Mouse (Mus musculus): ENCODE measurements at regions not wholly inside any gene's neighbourhood (a gene's known extent, or its start where the extent isn't known, plus 50 kb on each side); places are given as distances from the start of the nearest gene placed in this dataset.

DNA sequence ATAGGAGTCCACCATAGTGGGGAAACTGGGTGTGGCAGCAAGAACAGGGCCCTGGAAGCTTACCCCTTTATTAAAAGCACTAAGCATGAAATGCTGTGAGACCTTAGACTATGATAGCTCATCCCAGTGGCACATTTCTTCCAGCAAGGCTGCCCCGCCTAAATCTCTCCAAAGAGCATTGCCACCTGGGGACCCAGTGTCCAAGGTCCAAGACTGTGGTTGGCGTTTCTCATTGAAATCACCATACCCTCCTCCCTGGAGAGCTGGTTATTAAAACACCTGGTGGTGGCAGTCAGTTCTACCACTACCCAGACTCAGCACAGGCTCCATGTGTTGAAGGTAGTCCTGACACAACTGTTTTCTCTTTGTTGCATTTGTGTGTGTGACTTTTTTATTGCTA is 78.9 kb upstream of the Stt3b start:
- Histone ChIP-seq H3K36me3 (no peaks in the 10 kb centered on the region), H3K27ac (no peak overlapping the region), H3K4me2 (no peak overlapping the region), H3K4me3 (no peak overlapping the region), H3K9me3 (no peaks in the 10 kb centered on the region), H3K9ac (no peak overlapping the region), H3K27me3 (no peaks in the 10 kb centered on the region), H3K4me1 (peaks cover 14% of the 10 kb centered on the region)
- no peak for ATAC-seq (ENCODE audit: borderline replicate concordance, extremely low read depth, low FRiP score, low TSS enrichment)
- WGBS, result 98% methylated on average over 2 of the region's 2 CpGs

DNA sequence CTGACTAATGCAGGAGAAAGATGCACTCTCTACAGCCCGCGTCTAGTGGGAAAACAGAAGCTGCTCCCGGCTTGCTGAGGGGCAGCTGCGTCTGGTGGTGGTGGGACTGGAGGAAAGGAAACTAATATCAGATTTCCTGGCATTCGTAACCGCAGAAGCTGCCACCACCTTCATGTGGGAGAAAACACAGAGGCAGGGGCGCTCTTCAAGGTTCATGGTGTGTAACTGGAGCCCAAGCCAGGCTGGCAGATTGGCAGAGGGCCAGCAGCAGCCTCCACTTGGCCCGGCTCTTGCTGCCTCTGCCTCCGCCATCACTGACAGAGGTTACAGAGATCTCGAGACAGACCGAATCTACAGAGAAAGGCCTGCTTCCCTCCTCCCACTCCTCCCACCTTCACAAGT is 80.7 kb upstream of the Stt3b start:
- 0 out of 2 replicates have a peak overlapping the region, but pooled peaks have one; percentile 1 for H3K9ac ChIP-seq

DNA sequence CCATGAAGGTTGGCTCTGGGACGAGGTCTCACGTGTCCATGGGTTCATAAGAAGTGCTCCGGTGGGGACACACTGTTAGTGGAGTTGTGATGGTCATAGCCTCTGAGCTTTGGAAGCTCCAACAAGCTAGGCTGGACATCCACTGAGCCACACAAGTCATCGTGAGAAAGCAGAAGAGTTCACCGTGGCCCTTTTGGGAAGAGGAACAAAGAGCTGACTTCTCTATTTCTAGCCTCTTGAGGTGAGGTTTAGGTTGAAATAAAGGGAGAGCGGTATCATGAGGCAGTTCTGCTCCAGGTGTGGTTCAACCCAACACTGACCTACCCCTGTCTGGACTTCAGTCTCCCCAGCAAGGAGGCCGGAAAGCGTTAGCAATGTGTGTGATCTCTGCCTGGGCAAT is 85.3 kb upstream of the Stt3b start:
- H3K4me1 ChIP-seq, result peaks cover 12% of the 10 kb centered on the region
- no peak overlapping the region for H3K27ac ChIP-seq
- H3K4me3 ChIP-seq, result no peak overlapping the region
- no peaks in the 10 kb centered on the region for H3K27me3 ChIP-seq
- no peak overlapping the region for H3K4me2 ChIP-seq
- ATAC-seq (ENCODE audit: borderline replicate concordance, extremely low read depth, low FRiP score, low TSS enrichment), result no peak
- WGBS, result 93% methylated on average over 8 of the region's 8 CpGs
- H3K36me3 ChIP-seq, result no peaks in the 10 kb centered on the region
- no peaks in the 10 kb centered on the region for H3K9me3 ChIP-seq
- H3K9ac ChIP-seq, result no peak overlapping the region

More for the DNA sequence above, 80.7 kb upstream of the Stt3b start:
- peak overlapping the region; percentile 50 for H3K4me2 ChIP-seq
- H3K27me3 ChIP-seq, result no peaks in the 10 kb centered on the region
- under 1% methylated on average over 11 of the region's 11 CpGs for WGBS
- peak overlapping the region; percentile 11 for H3K4me3 ChIP-seq
- peak overlapping the region; percentile 16; the same call in 1 of the 2 replicates for H3K27ac ChIP-seq
- peaks cover 14% of the 10 kb centered on the region for H3K4me1 ChIP-seq
- no peaks in the 10 kb centered on the region for H3K9me3 ChIP-seq
- ATAC-seq (ENCODE audit: borderline replicate concordance, extremely low read depth, low FRiP score, low TSS enrichment), result peak; percentile 64; the same call in 1 of the 2 replicates
- no peaks in the 10 kb centered on the region for H3K36me3 ChIP-seq

DNA sequence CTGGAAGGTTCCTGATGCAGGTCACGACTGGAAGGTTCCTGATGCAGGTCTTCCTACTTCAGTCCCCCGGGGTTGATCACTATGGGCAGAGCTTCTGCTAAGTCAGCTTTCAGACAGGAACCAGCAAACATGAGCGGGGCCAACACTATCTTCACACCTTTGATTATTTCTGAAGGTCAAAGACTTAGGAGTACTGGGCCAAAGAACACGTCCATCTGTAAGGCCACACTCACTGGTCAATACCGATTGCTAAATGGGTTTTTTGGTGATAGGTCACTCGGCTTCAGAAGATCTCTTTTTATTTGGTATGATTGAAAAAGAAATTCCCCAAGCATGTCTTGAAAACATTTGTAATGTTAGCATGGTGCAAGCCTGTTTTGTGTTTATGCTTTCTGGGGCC is 90.2 kb upstream of the Stt3b start:
- 82% methylated on average over 6 of the region's 6 CpGs for WGBS
- no peak for ATAC-seq (ENCODE audit: borderline replicate concordance, extremely low read depth, low FRiP score, low TSS enrichment)
- no peaks in the 10 kb centered on the region for H3K27me3 ChIP-seq

DNA sequence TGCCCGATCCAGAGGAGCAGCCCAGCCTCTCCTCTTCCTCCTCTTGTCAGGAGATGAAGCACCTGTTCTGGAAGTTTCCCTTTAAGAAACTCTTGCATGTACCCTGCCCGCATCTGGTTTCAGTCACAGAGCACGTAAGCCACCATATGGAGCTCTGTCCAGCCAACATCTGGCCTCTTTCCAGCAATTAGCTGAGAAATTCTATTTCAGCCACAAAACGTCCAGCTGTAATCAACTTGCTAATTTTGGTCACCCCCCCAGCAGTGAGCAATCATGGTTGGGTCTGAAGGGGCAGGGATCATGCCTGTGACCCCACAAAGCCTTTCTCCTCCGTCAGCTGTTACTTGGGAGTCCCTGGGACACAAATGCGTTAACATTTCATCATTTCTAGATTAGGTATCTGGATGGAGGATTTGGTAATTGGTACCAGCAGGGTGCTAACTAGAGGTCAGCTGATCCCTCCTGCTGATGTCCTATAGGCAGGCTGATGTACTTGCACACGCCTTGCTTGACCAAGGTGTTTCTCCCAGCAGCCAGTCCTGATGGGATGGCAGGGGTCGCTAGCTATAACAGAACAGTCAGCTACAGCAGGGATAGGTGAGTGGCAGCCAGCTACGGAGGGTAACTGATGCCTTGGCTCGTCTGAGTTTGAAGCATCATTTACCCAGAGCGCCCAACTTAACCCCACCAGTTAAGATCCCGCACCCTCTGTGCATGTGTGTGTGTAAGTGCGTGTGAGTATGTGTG is 91.4 kb upstream of the Stt3b start:
- 64% methylated on average over 13 of the region's 13 CpGs for WGBS
- ATAC-seq (ENCODE audit: borderline replicate concordance, extremely low read depth, low FRiP score, low TSS enrichment), result peak; percentile 79; the same call in 1 of the 2 replicates
- Histone ChIP-seq H3K4me1 (no peaks in the 10 kb centered on the region), H3K27ac (no peak overlapping the region), H3K27me3 (no peaks in the 10 kb centered on the region), H3K9me3 (no peaks in the 10 kb centered on the region), H3K36me3 (no peaks in the 10 kb centered on the region), H3K9ac (no peak overlapping the region), H3K4me3 (no peak overlapping the region), H3K4me2 (no peak overlapping the region)

More for the DNA sequence above, 90.2 kb upstream of the Stt3b start:
- Histone ChIP-seq H3K36me3 (no peaks in the 10 kb centered on the region), H3K9me3 (no peaks in the 10 kb centered on the region), H3K4me2 (no peak overlapping the region), H3K27ac (no peak overlapping the region), H3K4me3 (no peak overlapping the region), H3K4me1 (no peaks in the 10 kb centered on the region), H3K9ac (no peak overlapping the region)

DNA sequence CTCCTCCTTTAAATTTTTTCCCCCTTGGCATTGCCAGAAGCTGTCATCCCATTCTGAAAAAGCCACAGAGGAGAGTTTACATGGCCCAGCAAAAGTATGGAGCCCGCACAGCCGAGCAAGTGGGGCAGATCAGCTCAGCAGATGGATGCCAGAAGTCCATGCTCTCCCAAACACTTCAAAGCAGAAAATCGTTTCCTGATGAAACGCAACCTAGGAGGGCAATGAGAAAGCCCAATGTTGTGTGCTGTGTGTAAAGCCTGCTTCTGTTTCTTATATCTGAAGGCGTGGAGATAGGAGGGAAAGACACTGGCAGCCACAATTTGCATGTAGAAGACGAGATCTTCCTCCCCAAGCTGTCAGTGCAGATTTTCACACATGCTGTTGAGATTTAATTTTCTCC is 92.4 kb upstream of the Stt3b start:
- Histone ChIP-seq H3K36me3 (no peaks in the 10 kb centered on the region), H3K27ac (no peak overlapping the region), H3K9me3 (no peaks in the 10 kb centered on the region), H3K9ac (no peak overlapping the region), H3K4me2 (no peak overlapping the region), H3K4me1 (no peaks in the 10 kb centered on the region), H3K27me3 (no peaks in the 10 kb centered on the region), H3K4me3 (no peak overlapping the region)
- ATAC-seq (ENCODE audit: borderline replicate concordance, extremely low read depth, low FRiP score, low TSS enrichment), result no peak
- WGBS, result 71% methylated on average over 6 of the region's 6 CpGs

DNA sequence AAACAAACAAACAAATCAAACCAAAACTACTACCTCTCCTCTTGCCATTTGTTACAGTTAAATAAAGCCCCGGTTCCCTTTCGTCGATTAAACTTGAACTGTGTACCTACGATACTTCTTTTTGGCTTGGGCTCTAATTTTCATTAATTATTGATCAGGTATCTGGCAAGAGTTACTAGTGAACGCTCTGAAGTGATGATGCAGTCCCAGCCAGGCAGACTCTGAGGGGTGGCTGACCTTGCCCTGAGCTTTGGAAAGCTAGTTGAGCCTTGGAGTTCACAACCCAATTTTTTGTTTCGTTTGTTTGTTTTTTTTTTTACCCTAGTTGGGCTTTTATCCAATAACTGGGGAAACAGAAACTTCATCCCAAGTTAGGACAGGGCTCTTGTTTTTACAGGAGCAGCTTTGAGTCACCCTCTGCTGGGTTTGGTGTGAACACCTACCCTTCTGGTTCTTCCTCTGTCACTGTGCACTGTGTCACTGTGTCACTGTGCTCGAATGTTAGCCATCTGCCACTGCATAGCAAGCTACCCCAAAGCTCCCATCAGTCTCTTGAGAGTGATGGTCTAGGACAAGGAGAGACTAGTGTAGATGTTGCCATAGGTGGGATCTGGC is 93.2 kb upstream of the Stt3b start:
- Histone ChIP-seq H3K4me1 (no peaks in the 10 kb centered on the region), H3K36me3 (no peaks in the 10 kb centered on the region), H3K4me3 (no peak overlapping the region), H3K27ac (no peak overlapping the region), H3K4me2 (no peak overlapping the region), H3K9me3 (no peaks in the 10 kb centered on the region), H3K9ac (no peak overlapping the region), H3K27me3 (no peaks in the 10 kb centered on the region)
- no peak for ATAC-seq (ENCODE audit: borderline replicate concordance, extremely low read depth, low FRiP score, low TSS enrichment)
- WGBS, result 72% methylated on average over 7 of the region's 7 CpGs

DNA sequence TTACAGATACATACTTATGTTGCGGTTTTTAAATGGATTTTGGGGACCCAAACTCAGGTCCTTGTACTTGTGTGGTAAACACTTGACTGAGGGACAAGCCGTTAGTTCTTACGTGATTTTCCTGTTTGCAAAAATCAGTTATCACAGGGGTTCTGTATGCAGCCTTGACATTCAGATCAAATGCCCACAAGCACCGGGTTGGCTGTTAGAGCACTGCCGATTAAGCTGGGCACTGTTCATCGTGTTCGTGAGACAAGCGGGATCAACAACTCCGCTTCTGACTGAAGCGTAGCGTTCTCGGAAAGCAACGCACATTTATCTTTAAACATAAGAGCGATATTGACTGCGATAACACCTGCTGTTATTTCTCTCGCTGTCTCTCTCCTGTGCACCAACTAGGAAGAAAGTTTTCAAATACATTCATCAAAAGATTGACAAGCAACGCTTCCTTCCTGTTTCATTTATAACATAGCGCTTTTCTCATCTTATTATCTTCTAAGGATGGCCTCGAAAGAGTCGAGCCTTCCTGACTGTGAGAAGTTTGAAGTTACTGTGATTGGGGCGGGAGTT is 97.8 kb upstream of the Stt3b start:
- Histone ChIP-seq H3K36me3 (no peaks in the 10 kb centered on the region), H3K9ac (no peak overlapping the region), H3K27me3 (no peaks in the 10 kb centered on the region), H3K4me3 (no peak overlapping the region), H3K4me1 (no peaks in the 10 kb centered on the region), H3K9me3 (no peaks in the 10 kb centered on the region), H3K27ac (no peak overlapping the region), H3K4me2 (no peak overlapping the region)
- WGBS, result 75% methylated on average over 21 of the region's 21 CpGs
- no peak for ATAC-seq (ENCODE audit: borderline replicate concordance, extremely low read depth, low FRiP score, low TSS enrichment)

DNA sequence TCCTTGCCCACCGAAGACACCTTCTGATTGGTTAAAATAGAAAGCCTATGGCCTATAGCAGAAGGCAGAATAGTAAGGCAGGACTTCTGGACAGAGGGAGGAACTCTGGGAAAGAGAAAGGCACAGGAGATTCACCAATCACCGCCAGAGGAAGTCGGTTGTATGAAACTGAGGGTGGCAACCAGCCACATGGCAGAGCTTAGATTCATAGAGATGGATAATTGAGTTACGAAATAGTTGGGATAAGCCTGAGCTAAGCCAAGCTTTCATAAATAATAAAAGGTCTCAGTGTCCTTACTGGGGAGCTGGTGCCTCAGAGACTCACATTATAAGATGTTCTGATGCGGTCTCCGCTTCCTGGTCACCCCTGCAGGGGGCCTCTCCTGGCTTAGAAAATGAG is 98.7 kb upstream of the Stt3b start:
- ATAC-seq (ENCODE audit: borderline replicate concordance, extremely low read depth, low FRiP score, low TSS enrichment), result no peak
- Histone ChIP-seq H3K4me3 (no peak overlapping the region), H3K9ac (no peak overlapping the region), H3K9me3 (no peaks in the 10 kb centered on the region), H3K27ac (no peak overlapping the region), H3K27me3 (no peaks in the 10 kb centered on the region), H3K36me3 (no peaks in the 10 kb centered on the region), H3K4me2 (no peak overlapping the region), H3K4me1 (no peaks in the 10 kb centered on the region)
- WGBS, result 77% methylated on average over 6 of the region's 6 CpGs

DNA sequence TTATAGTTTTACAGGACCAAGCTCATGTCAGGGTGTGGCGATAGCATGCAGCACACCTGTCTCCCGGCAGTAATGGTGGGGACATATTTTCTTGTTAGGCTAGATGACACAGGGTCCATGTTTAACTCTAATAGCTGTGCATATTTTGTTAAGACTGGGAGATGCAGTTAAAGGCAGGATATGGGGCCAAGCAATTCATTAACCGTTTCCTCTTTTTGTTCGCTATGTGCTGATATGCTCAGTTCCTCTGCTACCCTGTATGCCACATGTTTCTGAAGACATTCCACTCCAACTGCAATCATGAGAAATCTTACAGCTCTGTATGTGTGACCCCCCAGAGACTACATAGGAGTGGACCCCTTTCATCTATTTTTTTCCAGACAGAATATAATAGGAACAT is 104.0 kb upstream of the Stt3b start:
- no peaks in the 10 kb centered on the region for H3K36me3 ChIP-seq
- ATAC-seq (ENCODE audit: borderline replicate concordance, extremely low read depth, low FRiP score, low TSS enrichment), result no peak
- no peak overlapping the region for H3K27ac ChIP-seq
- H3K9ac ChIP-seq, result no peak overlapping the region
- H3K27me3 ChIP-seq, result no peaks in the 10 kb centered on the region
- WGBS, result 74% methylated on average over 4 of the region's 4 CpGs
- no peak overlapping the region for H3K4me2 ChIP-seq
- H3K4me3 ChIP-seq, result no peak overlapping the region
- no peaks in the 10 kb centered on the region for H3K9me3 ChIP-seq
- H3K4me1 ChIP-seq, result no peaks in the 10 kb centered on the region

DNA sequence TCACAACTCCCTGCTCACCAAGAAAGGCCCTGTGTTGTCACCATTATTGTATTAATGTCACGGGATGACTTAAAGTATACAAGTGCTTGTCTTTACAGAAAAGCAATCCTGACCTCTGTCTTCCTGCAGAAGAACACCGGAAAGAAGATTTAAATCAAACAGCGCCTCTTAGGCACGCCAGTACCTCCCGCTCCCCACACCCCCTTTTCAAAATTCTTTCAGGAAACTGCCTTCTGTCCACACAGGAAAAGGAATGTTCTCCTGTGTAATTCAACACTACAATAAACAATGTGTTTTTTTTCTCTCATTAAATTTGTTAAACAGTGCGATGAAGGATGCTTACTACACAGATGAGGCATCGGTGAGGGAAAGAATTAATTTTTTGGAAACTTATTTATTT is 112.6 kb upstream of the Stt3b start:
- Histone ChIP-seq H3K4me2 (no peak overlapping the region), H3K27me3 (no peaks in the 10 kb centered on the region), H3K9me3 (peaks cover 8% of the 10 kb centered on the region; the same call in 1 of the 2 replicates), H3K4me1 (no peaks in the 10 kb centered on the region), H3K27ac (no peak overlapping the region), H3K4me3 (no peak overlapping the region), H3K36me3 (no peaks in the 10 kb centered on the region), H3K9ac (no peak overlapping the region)
- ATAC-seq (ENCODE audit: borderline replicate concordance, extremely low read depth, low FRiP score, low TSS enrichment), result no peak
- WGBS, result 44% methylated on average over 7 of the region's 7 CpGs

DNA sequence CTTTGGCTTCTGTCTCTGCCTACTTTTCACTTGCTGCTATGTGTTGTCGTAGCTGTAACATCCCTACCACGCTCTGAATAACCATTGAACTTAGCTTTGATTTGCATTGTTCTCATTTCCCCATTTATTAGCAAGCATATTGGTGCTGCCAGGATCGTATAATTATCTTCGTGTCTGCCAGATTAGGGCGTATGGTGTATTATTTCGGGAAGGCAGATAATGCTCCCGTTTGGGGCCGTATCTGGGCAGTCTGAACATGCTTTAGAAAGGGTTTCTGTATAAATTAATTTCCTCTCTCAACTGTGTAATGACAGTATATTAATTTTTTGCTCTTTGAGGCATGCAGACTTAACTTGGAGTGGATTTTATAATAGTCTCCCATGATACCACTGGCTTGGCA is 116.5 kb upstream of the Stt3b start:
- no peak for ATAC-seq (ENCODE audit: borderline replicate concordance, extremely low read depth, low FRiP score, low TSS enrichment)
- Histone ChIP-seq H3K4me1 (no peaks in the 10 kb centered on the region), H3K27ac (no peak overlapping the region), H3K27me3 (no peaks in the 10 kb centered on the region), H3K36me3 (no peaks in the 10 kb centered on the region), H3K4me2 (no peak overlapping the region), H3K9ac (no peak overlapping the region), H3K9me3 (no peaks in the 10 kb centered on the region), H3K4me3 (no peak overlapping the region)
- 78% methylated on average over 8 of the region's 8 CpGs for WGBS

Data from lung, embryonic 15.5 days (tissue).